Mouse (Mus musculus) right cerebral cortex, postnatal 4 days (tissue): Measurements from ENCODE around the gene Tm4sf4.

ENCODE experiments used
- DNase-seq: peaks from one replicate; pipeline ENCODE4 v3.0.0-alpha.2; 2022

Tm4sf4 gene

DNA sequence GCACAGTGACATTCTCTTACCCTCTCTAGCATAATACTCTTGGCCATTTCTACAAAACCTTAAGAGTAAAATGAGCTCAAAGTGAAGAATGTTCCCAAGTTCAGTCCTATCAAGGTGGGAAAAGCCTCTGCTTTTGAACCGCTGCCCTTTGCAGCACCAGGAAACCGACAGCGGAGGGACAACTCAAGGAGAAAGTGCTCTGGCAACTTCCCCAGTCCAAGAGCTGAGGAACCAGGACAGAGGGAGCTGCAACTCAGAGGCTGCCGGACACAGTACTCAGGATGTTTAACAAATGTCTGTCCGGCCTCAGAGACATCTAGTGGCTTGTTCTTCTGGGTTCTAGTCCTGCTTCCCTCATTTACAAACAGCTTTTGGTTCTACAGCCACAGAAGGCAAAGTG is 56.9 kb downstream of the Tm4sf4 start:
- no peak for DNase-seq

DNA sequence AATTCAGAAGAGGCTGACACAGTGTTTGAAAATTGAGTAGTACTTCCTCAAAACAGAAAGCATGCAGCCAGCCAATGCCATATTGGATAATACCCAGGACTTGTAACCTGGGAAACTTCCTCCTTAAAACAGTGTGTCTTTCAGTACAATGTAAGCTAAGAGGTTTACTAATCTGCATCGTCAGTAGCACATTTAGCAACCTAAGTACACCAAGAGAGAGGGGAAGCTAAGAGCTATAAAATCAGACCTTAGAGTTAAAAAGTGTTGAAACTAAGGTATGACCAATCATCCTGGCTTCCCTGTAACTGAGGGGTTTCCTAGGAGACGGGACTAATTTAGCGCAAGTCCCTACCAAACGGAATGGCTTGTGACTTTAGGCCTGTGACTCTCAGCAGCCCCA is 61.0 kb downstream of the Tm4sf4 start:
- DNase-seq = no peak

DNA sequence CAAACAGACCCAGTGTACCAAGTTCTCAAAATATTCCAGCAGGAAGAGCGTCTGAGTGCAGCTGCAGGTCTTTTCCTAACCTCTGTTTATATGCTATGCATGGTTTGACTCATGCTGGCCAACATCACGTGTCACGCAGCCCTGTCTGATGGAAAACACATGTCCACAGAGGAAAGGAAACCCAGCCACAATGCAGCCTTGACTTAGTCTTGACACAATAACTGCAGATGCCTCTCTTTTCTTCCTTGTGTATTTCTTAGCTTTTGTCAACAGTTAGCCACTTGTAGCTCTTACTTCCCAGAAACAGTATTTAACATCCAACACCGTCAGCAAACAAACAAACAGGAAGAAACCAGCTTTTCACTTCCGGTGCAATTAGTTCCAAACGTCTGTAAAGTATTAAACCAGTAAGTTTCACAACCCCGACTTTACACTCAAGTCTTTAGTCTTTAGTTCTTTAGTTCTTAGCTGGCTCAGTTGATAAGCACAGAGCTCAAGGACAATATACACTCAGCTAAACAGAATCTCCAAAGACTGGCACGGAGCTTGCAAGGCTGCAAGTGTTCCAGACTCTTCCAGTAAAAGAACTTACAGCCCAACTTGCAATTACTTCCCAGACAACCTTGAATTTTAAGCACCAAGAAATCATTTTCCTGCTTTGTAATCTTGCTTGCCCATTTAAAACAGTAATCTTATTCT is 62.5 kb downstream of the Tm4sf4 start:
- DNase-seq = no peak
